11 mouse cellular contexts compared by ENCODE assay signal in the genomic region with DNA sequence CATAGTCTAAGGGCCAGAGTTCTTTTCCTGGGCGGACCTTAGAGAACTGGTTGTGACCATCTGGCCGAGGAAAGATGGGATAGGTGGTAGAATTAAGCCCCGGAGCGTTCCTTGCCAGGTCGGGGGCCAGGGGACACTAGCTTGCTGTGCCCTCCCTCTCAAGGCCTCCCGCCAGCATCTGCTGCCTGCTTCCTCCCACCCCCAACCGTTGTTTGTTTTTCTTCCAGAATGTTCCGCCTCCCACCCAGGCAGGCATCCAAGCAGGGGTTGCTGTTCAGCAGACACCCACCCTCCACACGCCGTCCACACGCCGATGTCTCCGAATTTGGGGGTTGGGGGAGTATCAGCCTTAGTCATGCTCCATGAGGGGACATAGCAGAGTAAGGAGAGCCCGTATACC. TPM values are rescaled to one million over a fixed set of nuclear protein-coding genes. Genes with fewer than 3 reads are reported as not detected.
DNase-seq lines count a peak whose midpoint lies in the region; ATAC-seq and TF ChIP-seq lines count a peak whose summit lies in the region.
"Had no signal": no experiment of that assay in that cellular context is flagged by ENCODE, and none has a peak within 500 bp of the region (broad histone marks: within the 10 kb centered on the region; RNA-seq: fewer than 3 reads in every experiment).

No protein-coding gene starts in this region.

- no peaks in the 10 kb centered on the region for H3K9me3 ChIP-seq in heart, embryonic 12.5 days (replicated peaks)
- H3K9me3 ChIP-seq in embryonic facial prominence, embryonic 13.5 days: no peaks in the 10 kb centered on the region
- no peaks in the 10 kb centered on the region for H3K9me3 ChIP-seq in limb, embryonic 14.5 days (ENCODE audit: control insufficient read depth, low read length)
- H3K9me3 ChIP-seq: hindbrain, embryonic 15.5 days had no signal

- WGBS in heart, embryonic 12.5 days: 62% methylated on average over 14 of the region's 14 CpGs
- WGBS in embryonic facial prominence, embryonic 13.5 days: 37% methylated on average over 14 of the region's 14 CpGs
- 46% methylated on average over 14 of the region's 14 CpGs for WGBS in limb, embryonic 14.5 days

- peaks cover 78% of the 10 kb centered on the region for H3K4me1 ChIP-seq in heart, embryonic 12.5 days (replicated peaks)
- peaks cover 93% of the 10 kb centered on the region for H3K4me1 ChIP-seq in embryonic facial prominence, embryonic 13.5 days
- peaks cover 80% of the 10 kb centered on the region for H3K4me1 ChIP-seq in limb, embryonic 14.5 days (ENCODE audit: control insufficient read depth, insufficient read depth, low read length)

- ATAC-seq in heart, embryonic 12.5 days (ENCODE audit: insufficient number of reproducible peaks, low FRiP score): no peak
- no peak for ATAC-seq in embryonic facial prominence, embryonic 13.5 days (ENCODE audit: insufficient number of reproducible peaks, insufficient read depth, low FRiP score, low TSS enrichment, low read depth)
- ATAC-seq in limb, embryonic 14.5 days (ENCODE audit: low FRiP score, low read depth): no peak

- no peaks in the 10 kb centered on the region for H3K36me3 ChIP-seq in heart, embryonic 12.5 days
- H3K36me3 ChIP-seq in embryonic facial prominence, embryonic 13.5 days: no peaks in the 10 kb centered on the region
- H3K36me3 ChIP-seq in limb, embryonic 14.5 days (ENCODE audit: control insufficient read depth, insufficient read depth, low read length): no peaks in the 10 kb centered on the region
- H3K36me3 ChIP-seq: hindbrain, embryonic 15.5 days had no signal

- H3K9ac ChIP-seq in heart, embryonic 12.5 days: 0 out of 2 replicates have a peak overlapping the region, but pooled peaks have one; percentile 13
- peak overlapping the region; percentile 16; the same call in 1 of the 2 replicates for H3K9ac ChIP-seq in embryonic facial prominence, embryonic 13.5 days
- H3K9ac ChIP-seq in limb, embryonic 14.5 days (ENCODE audit: low read depth, low read length, severe bottlenecking): no peak overlapping the region
- H3K9ac ChIP-seq: hindbrain, embryonic 15.5 days had no signal

- DNase-seq in heart, adult 8-10 months (ENCODE audit: low spot score): no peak
- DNase-seq in kidney, postnatal 4 days: peak; percentile 64 to 68
- DNase-seq in kidney, postnatal 14 days: no peak
- DNase-seq in limb, embryonic 14.5 days (ENCODE audit: low spot score): no peak
- DNase-seq in thymus, postnatal 25 days: no peak
- no peak for DNase-seq in T-cell, adult 2 months (ENCODE audit: low spot score)
- DNase-seq: cerebellum, adult 8-10 months; right cerebral cortex, postnatal 25 days had no signal

- no peak overlapping the region for H3K4me3 ChIP-seq in heart, embryonic 12.5 days
- H3K4me3 ChIP-seq in embryonic facial prominence, embryonic 13.5 days: no peak overlapping the region; the same call in 1 of the 2 replicates
- H3K4me3 ChIP-seq in limb, embryonic 14.5 days (replicated peaks; ENCODE audit: low read length): no peak overlapping the region
- H3K4me3 ChIP-seq: hindbrain, embryonic 15.5 days had no signal

- H3K4me2 ChIP-seq in heart, embryonic 12.5 days: no peak overlapping the region
- no peak overlapping the region for H3K4me2 ChIP-seq in embryonic facial prominence, embryonic 13.5 days
- 0 out of 2 replicates have a peak overlapping the region, but pooled peaks have one; percentile 62 for H3K4me2 ChIP-seq in limb, embryonic 14.5 days (replicated peaks; ENCODE audit: low read depth, low read length, severe bottlenecking)
- H3K4me2 ChIP-seq: hindbrain, embryonic 15.5 days had no signal

- no peaks in the 10 kb centered on the region for H3K27me3 ChIP-seq in heart, embryonic 12.5 days (replicated peaks)
- H3K27me3 ChIP-seq in embryonic facial prominence, embryonic 13.5 days: no peaks in the 10 kb centered on the region
- no peaks in the 10 kb centered on the region for H3K27me3 ChIP-seq in limb, embryonic 14.5 days (ENCODE audit: control insufficient read depth, insufficient read depth, low read length)
- H3K27me3 ChIP-seq: hindbrain, embryonic 15.5 days had no signal

- peak overlapping the region; percentile 86; the same call in 1 of the 2 replicates for H3K27ac ChIP-seq in heart, embryonic 12.5 days (ENCODE audit: poor library complexity, severe bottlenecking)
- H3K27ac ChIP-seq in embryonic facial prominence, embryonic 13.5 days: peak overlapping the region; percentile 89
- H3K27ac ChIP-seq in limb, embryonic 14.5 days (replicated peaks; ENCODE audit: low read depth, low read length): peak overlapping the region; percentile 91
- H3K27ac ChIP-seq: hindbrain, embryonic 15.5 days had no signal

- no peak for TF ChIP-seq POLR2A in limb, embryonic 14.5 days (IDR thresholded peaks at IDR 0.05; ENCODE audit: borderline replicate concordance, extremely low read depth, insufficient read depth, insufficient read length)

RNA-seq across cellular contexts. Expression of gene Gse1, which starts 49.8 kb away (rescaled TPM):
- 14.0 and 15.3 TPM in 2 replicates for polyA plus RNA-seq in heart, embryonic 12.5 days (2016; fragmentation: Nextera tagmentation; extraction: Ambion mirVana)
- 10 to 100 TPM; 18.9 to 29.1 (median 23.3) TPM for total RNA-seq in heart, adult 8-10 months (2022)
- polyA plus RNA-seq in embryonic facial prominence, embryonic 13.5 days (2015; fragmentation: Nextera tagmentation; extraction: Ambion mirVana): 6.4 and 8.6 TPM in 2 replicates
- 32.6 and 43.9 TPM in 2 replicates for polyA plus RNA-seq in limb, embryonic 14.5 days (2012; rRNA removed)
- 10.2 and 10.3 TPM in 2 replicates for polyA plus RNA-seq in limb, embryonic 14.5 days (2014; fragmentation: Nextera tagmentation; extraction: Ambion mirVana)

Comparison
In these comparisons a context has a peak if more than half of its experiments do, and no peak if none do; other contexts are left out.
1. DNase-seq: peak in kidney, postnatal 4 days (2 of 2); none in heart, adult 8-10 months (single experiment), kidney, postnatal 14 days (single experiment), limb, embryonic 14.5 days (single experiment), thymus, postnatal 25 days (single experiment) and T-cell, adult 2 months (single experiment).
2. Peak in every context shown above with its lines, with median percentiles within 50 percentile points of each other: H3K27ac ChIP-seq.